Mouse (Mus musculus): ENCODE measurements at regions not wholly inside any gene's neighbourhood (a gene's known extent, or its start where the extent isn't known, plus 50 kb on each side); places are given as distances from the start of the nearest gene placed in this dataset.

DNA sequence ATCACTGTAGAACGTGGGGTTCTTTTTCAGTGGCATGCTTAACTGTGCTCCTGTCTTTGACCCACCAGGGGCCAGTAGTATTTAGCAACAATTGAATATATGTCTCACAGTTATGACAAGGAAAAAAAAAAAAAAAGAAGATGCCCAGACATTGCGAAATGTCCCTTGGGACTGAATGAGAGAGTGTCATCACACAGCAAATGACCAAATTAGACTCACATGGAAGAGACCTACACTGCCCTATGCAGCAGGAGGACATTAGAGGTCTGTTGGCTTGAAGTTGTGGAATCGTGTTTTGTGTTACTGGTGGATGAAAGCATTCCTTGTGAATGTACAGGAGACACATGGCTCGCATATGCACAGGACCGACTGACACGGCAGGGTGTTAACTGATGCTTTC, 214.3 kb upstream of the Maf start:
- DNase-seq (ENCODE audit: low read depth) = no peak

- no peak for DNase-seq (ENCODE audit: low read depth)
These were observed 199.1 kb upstream of the Maf start for GRCm38 (mm10) chr8:115906650-115907049.

GRCm38 (mm10) chr8:115903853-115904420, 196.3 kb upstream of the Maf start:
- DNase-seq (ENCODE audit: low read depth) = no peak

DNA sequence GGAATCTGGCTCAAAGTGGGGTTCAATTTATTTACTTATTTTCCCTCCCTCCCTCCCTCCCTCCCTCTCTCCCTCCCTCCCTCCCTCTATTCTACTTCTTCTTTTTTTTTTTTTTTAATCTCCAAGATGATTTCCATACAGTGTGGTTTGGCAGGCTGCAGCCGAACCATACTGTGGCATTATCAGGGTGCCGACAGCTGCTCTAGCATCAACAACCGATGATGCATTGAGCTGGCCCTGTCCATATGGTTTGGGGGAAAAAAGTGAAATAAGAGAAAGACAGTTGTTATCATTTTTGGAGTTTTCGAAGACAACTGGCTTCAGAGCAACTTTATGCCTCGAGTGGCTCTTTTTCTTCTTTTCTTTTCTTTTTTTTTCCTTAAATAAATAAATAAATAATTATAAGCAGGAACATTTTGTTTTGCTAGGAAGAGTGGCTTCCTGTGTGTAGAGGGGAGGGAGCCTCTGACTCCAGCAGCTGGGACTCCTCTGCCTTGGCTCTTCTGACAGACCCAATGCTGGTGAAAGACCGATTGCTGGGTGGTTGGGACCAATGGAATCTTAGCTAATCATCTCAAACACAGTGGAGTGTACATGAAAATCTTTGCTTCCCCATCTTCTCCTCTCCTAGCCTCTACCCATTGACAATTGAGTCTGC, 190.1 kb upstream of the Maf start:
- no peak for DNase-seq (ENCODE audit: low read depth)

- DNase-seq (ENCODE audit: low read depth) = no peak
These were observed 189.5 kb upstream of the Maf start for GRCm38 (mm10) chr8:115897086-115897485.

DNA sequence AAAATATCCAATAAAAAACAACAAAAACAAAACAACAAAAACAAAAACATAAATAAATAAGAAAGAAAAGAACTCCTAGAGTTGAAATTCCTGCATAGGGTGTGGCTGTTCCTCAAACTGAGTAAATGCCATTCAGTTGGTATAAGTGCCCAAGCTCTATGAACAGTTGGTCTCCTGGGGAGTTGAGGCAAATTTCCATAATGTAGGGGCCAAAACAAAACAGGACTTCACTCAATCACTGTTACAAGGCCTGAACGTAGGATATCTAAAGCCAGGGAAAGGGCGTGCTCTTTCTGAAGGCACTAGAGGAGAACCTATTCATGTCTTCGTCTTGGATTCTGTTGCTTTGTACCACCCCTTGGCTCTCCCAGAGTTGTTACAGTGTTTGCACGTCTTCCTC, 188.5 kb upstream of the Maf start:
- DNase-seq (ENCODE audit: low read depth) = no peak

- DNase-seq (ENCODE audit: low read depth) = no peak
These were observed 180.7 kb upstream of the Maf start for GRCm38 (mm10) chr8:115888278-115888677.

DNA sequence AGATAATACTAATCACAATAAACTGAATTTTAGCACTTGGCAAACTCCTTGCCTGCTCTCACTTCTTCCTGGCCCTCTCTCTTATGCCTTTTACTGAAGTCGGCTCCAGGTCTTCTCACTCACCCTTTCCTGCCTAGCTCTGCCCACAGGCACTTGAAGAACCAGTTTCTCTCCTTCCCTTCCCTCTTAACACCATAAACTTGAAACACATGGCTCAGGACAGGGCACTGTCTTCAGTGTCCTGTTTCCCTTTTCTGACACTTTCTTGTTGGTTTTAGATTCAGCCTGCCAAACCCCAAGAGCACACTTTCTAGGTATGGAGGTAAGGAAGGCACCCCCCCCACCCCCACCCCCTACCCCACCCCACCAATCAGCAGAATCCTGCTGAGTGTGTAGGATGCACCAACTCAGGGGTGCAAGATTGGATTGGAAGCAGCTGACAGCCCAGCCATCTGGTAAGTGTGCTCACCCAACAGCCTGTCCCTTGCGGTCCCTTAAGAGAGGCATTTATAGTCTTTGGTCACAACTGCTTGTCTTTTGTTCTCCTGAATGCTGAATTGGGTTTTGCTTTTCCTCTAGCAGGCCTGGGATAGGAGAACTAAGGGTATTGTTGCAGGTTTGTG, 177.6 kb upstream of the Maf start:
- no peak for DNase-seq (ENCODE audit: low read depth)

DNA sequence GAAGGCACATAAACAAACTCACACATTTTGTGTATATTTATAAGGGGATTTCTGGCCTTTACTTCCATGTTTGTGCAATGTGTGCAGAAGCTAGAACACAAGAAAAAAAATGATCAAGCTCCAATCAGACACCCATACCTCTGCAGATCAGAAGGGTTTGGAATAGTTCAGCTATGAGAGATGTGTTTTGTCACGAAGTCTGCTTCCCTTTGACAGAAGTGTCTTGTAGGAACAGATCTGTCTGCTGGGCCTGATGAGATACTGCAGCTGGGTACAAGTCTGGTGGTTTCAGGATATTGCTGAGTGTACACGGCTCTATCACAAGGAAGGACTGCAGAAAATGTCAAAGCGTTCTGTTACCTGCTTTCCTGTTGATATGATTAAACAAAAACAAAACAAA, 176.2 kb upstream of the Maf start:
- DNase-seq (ENCODE audit: low read depth) = no peak

DNA sequence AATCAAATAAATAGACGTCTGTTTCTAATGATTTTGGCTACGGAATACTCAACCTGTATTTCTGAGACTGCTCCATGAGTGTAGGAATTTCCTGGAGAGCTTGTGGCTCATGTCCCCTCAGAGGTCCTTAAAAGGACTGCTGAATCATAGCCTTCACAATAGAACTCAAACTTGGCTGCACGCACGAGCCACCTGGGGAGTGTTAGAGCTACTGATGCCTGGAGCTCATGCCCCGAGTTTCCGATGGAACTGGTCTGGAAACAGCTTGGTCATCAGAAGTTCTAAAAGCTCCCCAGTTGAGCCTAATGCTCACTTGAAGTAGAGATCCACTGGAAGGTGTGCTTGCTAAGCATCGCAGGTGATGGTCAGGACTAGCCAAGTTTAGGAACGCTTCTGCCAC, 174.3 kb upstream of the Maf start:
- no peak for DNase-seq (ENCODE audit: low read depth)

- DNase-seq (ENCODE audit: low read depth) = no peak
These were observed 167.2 kb upstream of the Maf start for GRCm38 (mm10) chr8:115874789-115875188.

DNA sequence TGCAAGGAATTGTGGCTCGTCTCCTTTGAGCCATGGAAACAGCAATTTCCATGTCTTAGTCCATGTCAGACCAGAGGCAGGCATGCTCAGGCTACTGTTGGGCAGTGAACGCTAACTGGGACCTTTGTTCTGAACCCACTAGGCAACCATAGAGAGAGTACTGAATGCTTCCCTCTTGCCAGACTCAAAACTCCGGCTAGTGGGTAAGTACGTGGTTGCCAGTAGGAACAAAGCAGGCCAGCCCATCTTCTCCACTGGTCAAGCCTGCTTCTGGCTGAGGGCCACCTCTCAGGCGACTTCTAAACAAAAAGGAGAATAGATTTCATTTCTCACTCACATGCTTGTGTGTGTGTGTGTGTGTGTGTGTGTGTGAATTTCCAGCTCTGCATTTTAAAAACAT, 163.8 kb upstream of the Maf start:
- DNase-seq (ENCODE audit: low read depth) = no peak

DNA sequence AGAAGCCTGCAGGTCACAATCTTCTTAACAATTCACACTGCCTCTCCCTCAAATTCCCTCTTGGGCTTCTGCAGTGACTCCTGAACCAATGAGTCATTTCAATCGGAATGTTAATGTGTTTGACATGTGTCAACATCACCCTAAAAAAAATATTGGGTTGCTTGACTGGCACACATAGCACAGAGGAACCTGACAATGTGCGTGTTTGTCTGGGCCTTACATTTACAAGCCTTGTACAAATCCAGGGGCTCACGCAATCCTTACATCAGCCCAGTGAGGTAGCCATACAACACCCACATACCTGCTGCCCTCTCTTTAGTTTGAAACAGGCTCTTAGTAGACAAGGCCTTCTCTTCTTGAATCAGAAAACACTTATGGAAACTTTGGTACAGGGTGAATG, 153.8 kb upstream of the Maf start:
- DNase-seq (ENCODE audit: low read depth) = no peak

GRCm38 (mm10) chr8:115859406-115859805, 151.8 kb upstream of the Maf start:
- DNase-seq (ENCODE audit: low read depth) = no peak

DNA sequence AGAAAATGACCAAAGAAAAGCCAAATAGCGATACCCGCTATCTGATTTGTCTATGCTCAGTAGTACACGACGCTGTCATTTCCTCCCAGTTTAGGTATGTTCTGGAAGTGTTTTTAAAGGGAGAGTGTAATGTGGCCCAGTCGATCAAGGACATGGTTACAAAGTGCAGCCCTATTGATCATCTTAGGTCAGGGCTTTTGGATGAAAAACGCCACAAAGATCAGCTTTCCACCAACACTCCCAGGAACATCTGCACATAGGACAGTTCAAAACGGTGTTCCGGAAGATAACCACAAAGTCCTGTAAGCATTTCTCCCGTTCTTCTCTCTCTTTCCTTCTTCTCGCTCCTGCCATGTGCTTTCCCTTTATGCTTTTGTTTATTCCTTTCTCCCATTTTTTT, 149.2 kb upstream of the Maf start:
- no peak for DNase-seq (ENCODE audit: low read depth)

DNA sequence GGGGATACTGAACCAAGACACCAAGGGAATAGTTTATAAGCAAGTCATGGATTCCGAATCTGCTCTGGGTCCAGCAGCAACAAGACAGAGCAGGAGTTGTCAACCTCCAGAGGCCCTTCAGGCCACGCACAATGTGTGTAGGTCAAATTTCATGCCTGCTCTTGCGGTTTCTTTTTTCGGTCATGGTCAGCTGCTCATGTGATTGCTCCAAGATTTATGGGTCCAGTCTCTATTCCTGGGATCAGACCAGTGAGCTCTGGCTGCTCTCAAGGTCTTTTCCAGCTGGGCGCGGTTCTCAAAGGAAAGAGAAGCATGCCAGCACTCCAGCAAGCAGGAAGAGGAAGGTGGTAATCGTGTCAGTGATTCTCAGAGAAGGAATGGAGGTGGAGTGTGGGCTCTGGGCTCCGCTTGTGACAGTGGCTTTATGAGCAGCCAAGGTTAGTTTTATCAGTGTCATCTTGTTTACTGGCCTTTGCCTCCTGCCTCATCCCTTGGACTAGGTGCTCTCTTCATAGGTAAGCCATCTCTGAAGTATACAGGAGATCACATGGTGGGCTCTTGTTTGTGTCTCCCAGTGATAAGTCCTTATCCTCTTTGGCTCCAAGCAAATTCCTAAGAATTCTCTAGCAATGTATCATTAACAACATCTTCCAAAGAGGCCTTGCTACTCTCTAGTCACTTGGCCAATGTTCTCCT, 148.5 kb upstream of the Maf start:
- no peak for DNase-seq (ENCODE audit: low read depth)

- DNase-seq (ENCODE audit: low read depth) = no peak
These were observed 146.8 kb upstream of the Maf start for GRCm38 (mm10) chr8:115854209-115854900.

DNA sequence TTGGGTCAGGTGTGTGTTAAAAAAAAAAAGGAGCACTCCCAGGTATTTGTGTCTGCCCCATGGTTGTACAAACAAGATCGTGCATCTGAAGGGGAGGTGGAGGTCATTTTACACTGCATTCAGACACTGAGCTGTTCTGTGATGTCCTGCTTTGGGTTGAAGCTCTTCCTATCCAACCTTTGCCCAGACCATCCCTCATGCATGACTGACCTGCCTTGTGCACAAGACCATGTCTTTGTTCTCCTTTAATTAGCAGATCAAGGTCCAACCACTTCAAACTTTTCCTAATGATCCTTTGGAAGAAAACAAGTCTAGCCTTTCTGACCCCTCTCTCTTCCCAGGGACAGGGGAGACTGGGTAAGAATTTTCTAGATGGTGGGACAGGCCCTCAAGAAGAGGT, 143.0 kb upstream of the Maf start:
- DNase-seq (ENCODE audit: low read depth) = no peak

DNA sequence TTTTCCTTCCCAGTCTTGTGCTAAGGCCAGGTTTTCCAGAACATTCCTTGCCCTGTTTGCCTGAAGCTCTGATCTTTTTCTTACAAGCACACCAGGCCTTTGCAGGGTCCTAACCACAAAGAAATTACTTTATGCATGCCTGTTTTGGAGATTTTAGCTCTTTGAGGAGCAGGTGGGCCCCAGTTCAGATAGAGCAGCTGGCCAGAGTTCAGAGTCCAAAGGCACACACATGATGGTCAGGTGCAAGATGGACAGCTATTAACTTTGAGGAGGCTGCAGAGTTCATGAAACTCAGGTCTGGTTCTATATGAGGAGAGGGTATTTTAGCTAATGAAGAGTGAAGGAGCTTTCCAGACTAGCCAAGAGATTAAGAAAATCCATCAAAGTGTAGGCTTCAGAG, 125.8 kb upstream of the Maf start:
- no peak for DNase-seq (ENCODE audit: low read depth)

DNA sequence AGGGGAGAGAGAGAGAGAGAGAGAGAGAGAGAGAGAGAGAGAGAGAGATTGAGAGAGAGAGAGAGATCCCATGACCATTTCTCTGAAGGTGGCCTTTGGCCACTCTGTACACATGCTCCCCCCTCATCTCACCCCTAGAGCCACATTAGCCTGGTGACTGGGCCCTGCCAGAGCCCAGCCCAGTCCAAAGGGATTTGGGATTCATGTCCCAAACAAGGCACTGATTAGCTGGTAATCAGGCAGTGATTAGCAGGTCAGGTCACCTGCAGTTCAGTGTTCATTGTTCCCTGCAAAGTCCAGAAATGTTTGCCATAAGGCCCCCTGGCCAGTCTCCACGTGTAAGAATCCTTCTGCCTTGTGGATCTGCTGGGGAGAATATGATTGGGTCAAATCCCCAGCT, 124.1 kb upstream of the Maf start:
- no peak for DNase-seq (ENCODE audit: low read depth)

GRCm38 (mm10) chr8:115830012-115830662, 122.5 kb upstream of the Maf start:
- DNase-seq (ENCODE audit: low read depth) = no peak

DNA sequence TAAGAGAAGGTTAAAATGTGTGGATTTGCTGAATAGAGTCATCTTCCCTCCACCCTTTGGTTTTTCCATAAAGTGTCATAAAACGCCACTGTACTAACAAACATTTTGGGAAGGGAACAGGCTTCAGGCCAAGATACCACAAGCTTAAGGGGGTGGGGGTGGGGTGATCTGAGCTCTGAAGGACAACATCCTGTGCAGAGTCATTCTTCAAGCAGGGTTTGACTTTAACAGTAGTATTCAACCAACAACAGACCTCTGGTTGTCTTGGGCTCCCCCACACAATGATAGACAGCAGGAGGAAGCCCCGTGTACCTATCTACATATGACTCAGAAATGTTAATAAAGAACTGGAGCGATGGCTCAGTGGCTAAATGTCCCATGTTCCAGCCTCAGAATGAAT, 118.9 kb upstream of the Maf start:
- DNase-seq (ENCODE audit: low read depth) = no peak

Data from 416B (cell line).